Mouse (Mus musculus) midbrain, embryonic 10.5 days (tissue): ENCODE measurements around the gene Rbp2. TPM values are rescaled to one million over a fixed set of nuclear protein-coding genes. Genes with fewer than 3 reads are reported as not detected.
A peak's percentile ranks its signal among the peaks of the same experiment; 100 is the strongest.

Source experiments
- DNase-seq: peaks from one replicate; pipeline ENCODE4 v3.0.0-alpha.2; 2017; ENCODE audit warnings: low spot score
- H3K27ac ChIP-seq: fragments of 300-500 bp; sonication (generic); replicated peaks from 2 replicates; pipeline ENCODE4 v1.5.1; 2016; ENCODE audit warnings: mild to moderate bottlenecking
- H3K27me3 ChIP-seq: fragments of 300-500 bp; sonication (generic); 2 replicates; pipeline ENCODE4 v1.6.1; 2016; ENCODE audit warnings: low read depth, mild to moderate bottlenecking; ENCODE audit not compliant: poor library complexity, severe bottlenecking
- H3K36me3 ChIP-seq: fragments of 300-500 bp; sonication (generic); 2 replicates; pipeline ENCODE4 v1.6.1; 2016; ENCODE audit warnings: mild to moderate bottlenecking, moderate library complexity
- H3K4me1 ChIP-seq: fragments of 300-500 bp; sonication (generic); 2 replicates; pipeline ENCODE4 v1.6.1; 2016
- H3K4me3 ChIP-seq: fragments of 300-500 bp; sonication (generic); 2 replicates; pipeline ENCODE4 v1.5.1; 2016; ENCODE audit warnings: mild to moderate bottlenecking, moderate library complexity
- H3K9me3 ChIP-seq: fragments of 300-500 bp; sonication (generic); replicated peaks from 2 replicates; pipeline ENCODE4 v1.6.1; 2016; ENCODE audit warnings: mild to moderate bottlenecking
- WGBS: fragments of 180-500 bp; shearing (Covaris S2); methylation state at CpG from one replicate; pipeline ENCODE4 v1.1.7; 2016; 5-methylcytosine and 5-hydroxymethylcytosine counted together
- polyA plus RNA-seq: library from polyadenylated mRNA; unstranded; fragments of >200 nt; fragmentation: Nextera tagmentation; extraction: Ambion mirVana; gene quantifications from 2 replicates; pipeline ENCODE4 v1.2.1, GENCODE M21; 2016

Gene Rbp2
- 0.50 and 1.1 TPM in 2 replicates for polyA plus RNA-seq

DNA sequence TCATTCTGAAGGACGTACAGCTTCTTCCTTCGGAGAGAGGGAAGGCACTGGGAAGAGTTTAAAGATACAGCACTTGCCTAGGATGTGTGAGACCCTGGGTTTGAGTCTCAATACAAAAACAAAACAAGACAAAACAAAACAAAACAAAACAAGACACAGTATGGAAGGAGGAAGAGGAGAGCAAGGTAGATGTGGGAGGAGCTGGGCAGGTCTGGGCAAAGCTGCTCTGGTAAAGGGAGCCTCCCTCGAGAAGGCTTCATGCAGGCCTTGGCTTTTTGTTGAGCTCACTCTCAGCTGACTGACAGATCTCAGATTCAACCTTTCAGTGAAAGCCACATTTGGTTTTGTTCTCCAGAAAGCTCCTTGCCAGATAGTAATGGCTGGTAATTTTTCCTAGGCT is at the start of gene Rbp2:
Rbp2 (plus strand) TSS at position 301 of the 400 bp plus-strand sequence.
- no peak within 1 kb of the TSS for H3K4me3 ChIP-seq
- no peak for DNase-seq
- H3K27ac ChIP-seq, result no peak within 1 kb of the TSS
- H3K36me3 ChIP-seq, result no peaks in the 10 kb centered on the region
- H3K9me3 ChIP-seq, result no peaks in the 10 kb centered on the region
- H3K4me1 ChIP-seq, result no peaks in the 10 kb centered on the region
- WGBS, result 91% methylated on average over 3 of the region's 3 CpGs
- no peaks in the 10 kb centered on the region for H3K27me3 ChIP-seq

DNA sequence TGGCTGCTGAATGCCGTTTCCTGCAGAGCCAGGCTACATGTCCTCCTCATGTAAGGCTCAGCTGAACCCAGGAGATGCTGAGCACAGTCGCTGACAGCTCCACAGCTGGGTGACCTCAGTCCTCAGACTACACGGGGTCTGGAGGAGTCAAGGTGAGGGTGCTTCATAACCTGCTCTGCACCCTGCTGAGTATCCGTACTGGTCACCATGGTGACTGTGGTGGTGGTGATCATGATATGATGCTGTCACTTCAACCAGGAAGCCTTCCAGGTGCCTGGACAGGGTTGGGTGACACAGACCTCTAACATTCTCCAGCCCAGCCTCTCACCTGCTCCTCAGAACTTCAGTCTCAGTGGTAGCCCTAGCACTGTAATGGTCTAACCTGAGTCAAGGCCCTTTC is 48.1 kb upstream of the Rbp2 start:
- DNase-seq, result no peak
- no peak overlapping the region for H3K27ac ChIP-seq
- H3K36me3 ChIP-seq, result no peaks in the 10 kb centered on the region
- H3K9me3 ChIP-seq, result no peaks in the 10 kb centered on the region
- no peak overlapping the region for H3K4me3 ChIP-seq
- peaks cover 29% of the 10 kb centered on the region for H3K4me1 ChIP-seq
- peaks cover 9% of the 10 kb centered on the region; the same call in 1 of the 2 replicates for H3K27me3 ChIP-seq
- WGBS, result 88% methylated on average over 4 of the region's 4 CpGs

DNA sequence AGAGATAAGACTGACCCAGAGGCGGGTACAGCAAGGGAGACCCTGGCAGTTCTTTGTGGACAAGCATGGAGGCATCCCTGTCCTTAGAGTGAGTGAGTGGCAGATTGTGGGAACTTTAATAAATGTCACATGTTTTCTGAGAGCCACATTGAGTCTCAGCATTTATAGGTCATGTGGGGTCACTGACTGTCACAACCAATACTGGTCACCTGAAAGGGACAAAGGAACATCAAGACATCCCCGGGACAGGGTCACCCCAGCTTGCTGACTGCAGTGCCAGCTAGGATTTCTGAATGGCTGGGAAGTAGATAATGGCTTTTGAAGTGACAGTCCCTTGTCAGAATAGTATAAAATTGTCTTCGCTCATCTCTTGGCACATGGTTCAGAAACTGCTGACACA is 46.8 kb upstream of the Rbp2 start:
- Histone ChIP-seq H3K27ac (no peak overlapping the region), H3K4me1 (peaks cover 16% of the 10 kb centered on the region), H3K9me3 (no peaks in the 10 kb centered on the region), H3K4me3 (no peak overlapping the region), H3K36me3 (no peaks in the 10 kb centered on the region), H3K27me3 (peaks cover 6% of the 10 kb centered on the region; the same call in 1 of the 2 replicates)
- 63% methylated on average over 3 of the region's 3 CpGs for WGBS
- DNase-seq, result no peak

DNA sequence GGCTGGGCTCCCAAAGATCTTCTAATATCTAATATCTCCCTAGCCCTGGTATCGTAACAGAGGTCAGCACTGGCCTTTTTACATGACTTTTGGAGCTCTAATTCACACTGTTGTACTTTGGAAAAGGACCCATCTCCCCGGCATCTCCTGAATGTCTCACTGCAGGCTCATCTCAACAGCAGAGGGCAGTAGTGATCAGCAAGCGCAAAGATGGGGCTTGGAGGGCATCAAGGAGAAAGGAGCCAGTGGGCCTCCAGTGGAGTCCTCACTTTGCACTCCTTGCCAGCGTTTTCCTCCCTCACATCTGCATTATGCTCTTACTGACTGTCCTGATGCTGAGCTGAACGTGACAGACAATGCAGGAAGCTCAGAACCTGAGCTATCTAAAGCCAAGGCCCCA is 43.3 kb upstream of the Rbp2 start:
- Histone ChIP-seq H3K4me3 (no peak overlapping the region), H3K27ac (no peak overlapping the region), H3K27me3 (no peaks in the 10 kb centered on the region), H3K9me3 (no peaks in the 10 kb centered on the region), H3K4me1 (peaks cover 12% of the 10 kb centered on the region), H3K36me3 (peaks cover 8% of the 10 kb centered on the region)
- 58% methylated on average over 5 of the region's 5 CpGs for WGBS
- DNase-seq, result peak; percentile 42

DNA sequence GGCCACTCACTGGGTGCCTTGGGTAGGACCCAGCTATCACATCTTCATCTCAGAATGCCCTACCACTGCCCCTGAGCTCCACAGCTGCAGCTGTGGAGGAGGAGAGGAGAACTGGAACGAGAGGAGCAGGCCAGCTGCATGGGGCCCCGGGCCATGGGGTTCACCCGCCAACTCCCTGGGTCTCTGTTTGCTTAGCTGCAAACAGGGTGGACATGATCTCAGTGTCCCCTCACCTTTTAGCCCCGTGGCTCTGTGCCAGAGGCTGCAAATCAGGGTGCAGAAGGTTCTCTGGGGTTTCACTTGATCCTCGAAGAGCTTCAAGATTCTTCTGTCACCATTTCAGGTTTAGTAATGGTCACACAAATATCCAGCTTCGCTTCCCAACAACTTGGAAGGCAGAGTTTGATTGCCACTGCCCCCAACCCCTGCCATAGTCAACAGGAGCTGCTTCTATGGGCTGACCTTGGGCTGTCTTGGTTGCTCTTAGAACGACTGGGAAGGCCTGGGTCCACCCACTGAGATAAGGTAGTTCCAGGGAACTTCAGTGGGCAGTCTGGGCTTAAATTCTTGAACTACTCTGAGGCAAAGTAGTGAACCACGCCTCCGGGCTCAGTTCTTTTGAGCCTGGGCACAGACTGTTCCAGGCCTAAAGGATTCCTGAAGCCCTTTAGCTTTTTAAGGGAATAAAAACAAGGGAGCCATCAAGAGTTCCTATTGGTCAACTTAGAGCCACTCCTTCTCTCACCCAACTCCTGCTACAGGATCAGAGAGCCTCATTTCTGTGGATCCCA is 40.4 kb upstream of the Rbp2 start:
- DNase-seq, result no peak
- H3K36me3 ChIP-seq, result peaks cover 8% of the 10 kb centered on the region
- H3K27me3 ChIP-seq, result no peaks in the 10 kb centered on the region
- H3K4me1 ChIP-seq, result no peaks in the 10 kb centered on the region
- no peak overlapping the region for H3K27ac ChIP-seq
- H3K9me3 ChIP-seq, result no peaks in the 10 kb centered on the region
- WGBS, result 78% methylated on average over 9 of the region's 9 CpGs
- no peak overlapping the region for H3K4me3 ChIP-seq

DNA sequence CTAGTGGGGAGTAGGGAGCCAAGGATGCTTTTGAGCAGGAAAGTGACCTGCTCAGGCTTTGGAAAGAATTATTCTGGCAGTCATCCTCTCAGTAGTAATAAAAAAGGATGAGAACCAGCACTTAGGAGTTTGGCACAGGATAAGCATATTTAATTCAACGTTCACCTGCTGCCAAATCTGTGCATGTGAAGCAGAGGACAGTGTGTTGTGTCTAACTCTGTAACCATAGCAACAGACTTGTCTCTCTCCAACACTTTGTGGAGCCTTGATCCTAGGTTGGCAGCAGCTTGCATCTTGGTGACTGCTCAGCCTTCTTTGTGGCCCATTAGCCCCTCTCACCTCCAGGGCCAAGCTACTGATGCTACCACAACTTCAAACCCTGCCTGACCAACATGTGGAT is 34.9 kb upstream of the Rbp2 start:
- no peak for DNase-seq
- H3K4me3 ChIP-seq, result no peak overlapping the region
- H3K27ac ChIP-seq, result no peak overlapping the region
- WGBS, result 92% methylated on average over 1 of the region's 1 CpGs
- no peaks in the 10 kb centered on the region for H3K36me3 ChIP-seq
- no peaks in the 10 kb centered on the region for H3K27me3 ChIP-seq
- H3K4me1 ChIP-seq, result no peaks in the 10 kb centered on the region
- H3K9me3 ChIP-seq, result no peaks in the 10 kb centered on the region; the same call in 1 of the 2 replicates

DNA sequence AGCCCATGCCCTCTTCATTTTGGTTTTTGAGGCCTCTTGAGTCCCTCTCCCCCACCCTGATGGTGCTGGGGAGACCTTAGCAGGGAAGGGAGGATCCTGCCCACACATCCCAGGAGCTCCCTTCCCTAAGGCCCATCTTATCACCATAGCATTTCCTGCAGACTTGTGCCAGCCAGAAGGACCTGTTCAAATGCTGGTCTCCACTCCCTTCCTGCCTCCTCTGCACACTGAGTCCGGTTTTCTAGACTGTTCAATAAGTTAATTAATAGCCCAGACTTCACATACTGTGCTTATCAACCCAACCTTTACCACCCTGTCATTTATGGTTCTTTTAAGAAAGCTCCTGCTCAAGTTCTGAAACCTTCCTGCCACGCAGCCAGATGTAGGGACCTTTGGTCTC is 19.2 kb upstream of the Rbp2 start:
- no peak overlapping the region for H3K27ac ChIP-seq
- no peaks in the 10 kb centered on the region; the same call in 1 of the 2 replicates for H3K4me1 ChIP-seq
- no peak overlapping the region for H3K4me3 ChIP-seq
- no peak for DNase-seq
- H3K9me3 ChIP-seq, result no peaks in the 10 kb centered on the region
- WGBS, result 79% methylated on average over 2 of the region's 2 CpGs
- no peaks in the 10 kb centered on the region for H3K27me3 ChIP-seq
- no peaks in the 10 kb centered on the region for H3K36me3 ChIP-seq

DNA sequence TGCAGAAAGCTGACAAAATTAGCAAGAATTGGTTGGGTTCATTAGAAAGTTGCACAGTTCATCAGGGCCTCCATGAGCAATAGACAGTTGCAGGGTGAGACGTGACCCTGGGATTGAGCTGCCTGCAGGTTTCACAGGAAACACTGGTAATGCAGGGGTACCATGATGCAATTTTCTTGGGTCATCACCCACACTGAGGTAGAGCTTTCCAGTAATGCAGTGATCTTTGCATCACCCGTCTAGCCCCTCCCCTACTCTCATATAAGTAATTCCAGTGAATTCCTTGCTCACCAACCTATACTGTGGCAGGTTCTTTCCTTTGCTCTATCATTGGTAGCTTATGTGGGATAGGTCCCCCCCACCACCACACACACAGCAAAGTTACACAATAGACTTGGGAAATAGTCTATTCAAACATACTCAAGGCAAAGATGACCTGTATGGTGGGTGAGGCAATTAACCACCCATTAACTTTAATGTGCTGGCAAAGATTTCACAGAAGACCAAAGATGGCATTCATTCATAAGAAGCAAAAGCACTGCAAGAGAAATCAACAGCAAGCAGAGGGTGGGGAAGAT is 5.7 kb upstream of the Rbp2 start:
- Histone ChIP-seq H3K4me3 (no peak overlapping the region), H3K36me3 (no peaks in the 10 kb centered on the region), H3K4me1 (no peaks in the 10 kb centered on the region), H3K27me3 (no peaks in the 10 kb centered on the region), H3K9me3 (no peaks in the 10 kb centered on the region), H3K27ac (no peak overlapping the region)
- WGBS, result 89% methylated on average over 2 of the region's 2 CpGs
- DNase-seq, result no peak

DNA sequence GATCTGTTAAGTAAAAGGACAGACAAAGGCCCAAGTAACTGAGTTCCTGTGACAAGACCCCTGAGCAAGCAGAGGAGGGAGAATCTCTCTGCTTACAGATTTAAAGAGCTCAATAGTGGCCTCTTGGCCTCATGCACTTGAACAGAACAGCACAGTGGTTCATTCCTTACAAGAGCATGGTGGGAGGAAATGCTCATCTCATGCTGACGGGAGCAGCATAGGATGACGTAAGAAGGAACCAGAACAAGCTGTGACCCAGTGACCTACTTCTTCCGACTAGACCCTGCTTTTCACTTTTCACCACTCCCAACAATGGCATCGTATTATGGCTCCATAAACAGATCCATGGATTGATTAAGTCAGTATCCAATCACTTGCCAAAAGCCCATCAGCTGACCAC is 3.7 kb upstream of the Rbp2 start:
- no peak overlapping the region for H3K4me3 ChIP-seq
- no peak for DNase-seq
- H3K36me3 ChIP-seq, result no peaks in the 10 kb centered on the region
- H3K4me1 ChIP-seq, result no peaks in the 10 kb centered on the region
- no peak overlapping the region for H3K27ac ChIP-seq
- H3K9me3 ChIP-seq, result no peaks in the 10 kb centered on the region
- H3K27me3 ChIP-seq, result no peaks in the 10 kb centered on the region
- WGBS, result 76% methylated on average over 4 of the region's 4 CpGs

DNA sequence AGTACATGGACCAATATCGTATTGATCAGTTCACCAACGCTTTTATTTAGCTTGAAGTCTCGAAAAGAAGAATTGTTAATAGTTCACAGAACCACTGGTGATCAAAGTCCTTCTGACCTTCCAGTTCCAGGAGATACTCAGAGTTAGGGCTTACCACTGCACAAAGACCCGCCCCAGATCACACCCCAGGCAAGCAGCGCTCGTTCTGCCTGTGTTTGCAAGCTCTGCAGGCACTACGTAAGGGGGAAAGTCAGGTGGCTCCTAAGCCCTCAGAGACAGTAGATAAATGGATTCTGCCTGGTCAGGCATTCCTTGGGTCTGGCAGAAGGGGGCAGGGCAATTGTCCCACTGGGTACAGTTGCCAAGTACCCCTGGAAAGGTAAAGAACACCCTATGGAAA is 895 bp upstream of the Rbp2 start:
- Histone ChIP-seq H3K27me3 (no peaks in the 10 kb centered on the region), H3K9me3 (no peaks in the 10 kb centered on the region), H3K36me3 (no peaks in the 10 kb centered on the region), H3K27ac (no peak overlapping the region), H3K4me1 (no peaks in the 10 kb centered on the region), H3K4me3 (no peak overlapping the region)
- DNase-seq, result no peak
- 86% methylated on average over 7 of the region's 7 CpGs for WGBS

DNA sequence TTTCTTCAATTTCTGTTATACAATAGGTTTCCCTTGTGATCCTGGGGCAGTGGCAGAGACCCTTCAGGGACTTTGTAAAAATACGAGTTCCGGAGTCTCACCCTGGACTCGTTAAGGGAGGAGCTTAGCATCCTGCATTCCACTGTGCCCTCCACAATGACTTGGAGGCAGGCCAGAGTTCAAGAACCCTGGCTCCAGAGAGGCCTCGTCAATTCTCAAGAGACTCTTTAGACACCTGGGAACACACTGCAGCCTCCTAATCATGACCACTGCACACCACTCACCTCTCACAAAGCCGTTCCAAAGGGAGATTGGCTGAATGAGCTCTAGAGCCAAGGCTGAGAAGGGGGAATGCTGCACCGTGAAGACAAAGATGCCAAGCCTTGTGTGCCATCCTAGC is 1.4 kb downstream of the Rbp2 start:
- no peaks in the 10 kb centered on the region for H3K36me3 ChIP-seq
- DNase-seq, result no peak
- no peaks in the 10 kb centered on the region for H3K9me3 ChIP-seq
- no peak overlapping the region for H3K27ac ChIP-seq
- no peak overlapping the region for H3K4me3 ChIP-seq
- WGBS, result 75% methylated on average over 6 of the region's 6 CpGs
- H3K27me3 ChIP-seq, result no peaks in the 10 kb centered on the region
- H3K4me1 ChIP-seq, result no peaks in the 10 kb centered on the region

DNA sequence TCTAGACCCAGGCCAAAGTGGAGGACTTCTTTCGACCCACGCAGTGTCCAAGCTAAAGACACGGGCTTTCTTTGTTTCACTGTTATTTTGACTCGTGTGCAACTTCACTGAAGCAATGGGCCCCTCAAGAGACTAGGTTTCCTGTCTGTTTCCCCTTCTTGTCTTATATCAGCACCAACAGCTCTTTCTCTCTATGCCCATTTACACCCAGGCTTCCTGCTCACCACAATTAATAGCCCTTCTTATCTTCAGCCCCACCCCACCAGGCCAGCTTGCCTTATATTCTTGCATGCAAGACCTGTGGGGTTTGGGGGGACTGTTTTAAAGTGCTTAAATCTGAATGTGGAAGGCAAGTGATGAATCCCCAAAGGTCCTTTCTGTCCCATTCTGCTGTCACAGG is 3.6 kb downstream of the Rbp2 start:
- 81% methylated on average over 4 of the region's 4 CpGs for WGBS
- H3K27ac ChIP-seq, result no peak overlapping the region

DNA sequence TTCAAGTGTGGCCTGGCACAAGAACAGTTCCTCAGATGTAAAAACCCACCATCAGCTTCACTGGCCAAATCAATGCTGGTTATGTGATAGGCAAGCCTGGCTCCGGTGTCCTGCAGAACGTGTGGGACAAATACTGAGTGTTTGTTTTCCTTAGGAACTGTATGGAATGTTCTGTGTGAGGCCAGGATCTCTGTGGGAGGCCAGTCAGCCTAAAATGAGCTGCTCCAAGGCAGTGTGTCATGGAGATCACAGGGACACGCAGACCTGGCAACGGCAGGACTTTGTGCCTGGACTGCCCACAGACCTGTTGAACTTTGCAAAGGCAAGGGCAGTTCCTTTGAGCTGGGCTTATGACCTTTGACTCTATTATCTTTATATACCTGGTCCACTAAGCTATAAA is 4.2 kb downstream of the Rbp2 start:
- H3K4me3 ChIP-seq, result no peak overlapping the region
- no peak overlapping the region; the same call in 1 of the 2 replicates for H3K27ac ChIP-seq
- WGBS, result 72% methylated on average over 4 of the region's 4 CpGs
- no peaks in the 10 kb centered on the region for H3K4me1 ChIP-seq
- DNase-seq, result no peak
- H3K9me3 ChIP-seq, result no peaks in the 10 kb centered on the region
- no peaks in the 10 kb centered on the region for H3K36me3 ChIP-seq
- no peaks in the 10 kb centered on the region for H3K27me3 ChIP-seq

More for the DNA sequence above, 3.6 kb downstream of the Rbp2 start:
- no peaks in the 10 kb centered on the region for H3K36me3 ChIP-seq
- H3K4me1 ChIP-seq, result no peaks in the 10 kb centered on the region
- H3K27me3 ChIP-seq, result no peaks in the 10 kb centered on the region
- no peak for DNase-seq
- H3K9me3 ChIP-seq, result no peaks in the 10 kb centered on the region
- no peak overlapping the region for H3K4me3 ChIP-seq
